Mouse (Mus musculus) neural tube, embryonic 15.5 days (tissue): ENCODE measurements around the gene Ice2. TPM values are rescaled to one million over a fixed set of nuclear protein-coding genes. Genes with fewer than 3 reads are reported as not detected.

ENCODE experiments used
- ATAC-seq: fragments of 200-750 bp; cut with Nextera tagmentation; 2 replicates; pipeline ENCODE4 v1.8.0; 2017; ENCODE audit warnings: mild to moderate bottlenecking, moderate TSS enrichment, moderate library complexity; ENCODE audit not compliant: low FRiP score
- H3K27ac ChIP-seq: fragments of 300-500 bp; sonication (generic); replicated peaks from 2 replicates; pipeline ENCODE4 v1.5.1; 2015; ENCODE audit warnings: mild to moderate bottlenecking, inconsistent platforms
- H3K27me3 ChIP-seq: fragments of 300-500 bp; sonication (generic); replicated peaks from 2 replicates; pipeline ENCODE4 v1.6.1; 2015; ENCODE audit warnings: inconsistent platforms
- H3K36me3 ChIP-seq: fragments of 300-500 bp; sonication (generic); 2 replicates; pipeline ENCODE4 v1.6.1; 2015; ENCODE audit warnings: inconsistent platforms
- H3K4me1 ChIP-seq: fragments of 300-500 bp; sonication (generic); 2 replicates; pipeline ENCODE4 v1.6.1; 2015; ENCODE audit warnings: inconsistent platforms
- H3K4me2 ChIP-seq: fragments of 300-500 bp; sonication (generic); 2 replicates; pipeline ENCODE4 v1.6.1; 2015; ENCODE audit warnings: inconsistent platforms, mild to moderate bottlenecking, moderate library complexity
- H3K4me3 ChIP-seq: fragments of 300-500 bp; sonication (generic); replicated peaks from 2 replicates; pipeline ENCODE4 v1.5.1; 2015; ENCODE audit warnings: mild to moderate bottlenecking, inconsistent platforms
- H3K9ac ChIP-seq: fragments of 300-500 bp; sonication (generic); replicated peaks from 2 replicates; pipeline ENCODE4 v1.6.1; 2015; ENCODE audit warnings: mild to moderate bottlenecking, inconsistent platforms
- H3K9me3 ChIP-seq: fragments of 300-500 bp; sonication (generic); replicated peaks from 2 replicates; pipeline ENCODE4 v1.6.1; 2016; ENCODE audit warnings: inconsistent platforms
- WGBS: fragments of 180-500 bp; shearing (Covaris S2); methylation state at CpG from one replicate; pipeline ENCODE4 v1.1.7; 2015; ENCODE audit warnings: mixed read lengths; 5-methylcytosine and 5-hydroxymethylcytosine counted together
- polyA plus RNA-seq: library from polyadenylated mRNA; unstranded; fragments of >200 nt; fragmentation: Nextera tagmentation; extraction: Ambion mirVana; gene quantifications from 2 replicates; pipeline ENCODE4 v1.2.1, GENCODE M21; 2015

Ice2 gene
- 10.1 and 11.0 TPM in 2 replicates for polyA plus RNA-seq

DNA sequence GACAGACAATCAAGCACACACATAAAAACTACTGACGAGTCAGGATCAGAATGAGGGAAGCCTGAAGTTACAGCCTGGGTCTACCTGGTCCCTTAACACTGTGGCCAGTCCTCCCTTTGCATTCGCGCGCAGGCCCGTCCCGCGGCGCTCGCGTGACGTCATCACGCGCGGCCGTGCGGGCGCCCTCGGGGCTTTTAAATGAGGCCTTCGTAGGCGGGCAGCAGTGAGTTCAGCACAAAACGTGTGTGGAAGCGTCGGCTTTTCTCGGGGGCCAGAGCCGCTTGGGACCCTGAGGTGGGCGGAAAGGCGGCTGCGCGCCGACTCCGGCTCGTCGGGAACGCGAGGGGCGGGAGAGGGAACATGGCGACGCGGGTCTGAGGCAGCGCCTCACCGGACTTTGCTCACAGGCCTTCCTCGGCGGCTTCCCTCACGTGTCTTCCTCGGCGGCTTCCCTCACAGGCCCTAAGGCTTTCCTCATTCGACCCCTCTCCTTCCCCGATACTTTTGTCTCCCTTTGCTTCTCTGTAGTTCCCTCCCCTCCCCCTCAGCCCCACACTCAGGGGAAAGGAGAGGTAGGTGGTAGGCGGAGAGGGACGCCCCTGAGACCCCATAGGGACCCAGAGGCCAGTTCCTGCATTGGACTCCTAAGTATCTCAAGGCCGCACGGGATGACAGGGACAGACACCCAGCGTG lies at the start of gene Ice2:
Gene Ice2, plus strand, starts transcription at position 147 of the 693 bp plus-strand sequence.
- WGBS: 2% methylated on average over 53 of the region's 53 CpGs
- peaks cover 12% of the 10 kb centered on the region for H3K4me1 ChIP-seq
- H3K4me2 ChIP-seq: peak within 1 kb of the TSS; percentile 93

DNA sequence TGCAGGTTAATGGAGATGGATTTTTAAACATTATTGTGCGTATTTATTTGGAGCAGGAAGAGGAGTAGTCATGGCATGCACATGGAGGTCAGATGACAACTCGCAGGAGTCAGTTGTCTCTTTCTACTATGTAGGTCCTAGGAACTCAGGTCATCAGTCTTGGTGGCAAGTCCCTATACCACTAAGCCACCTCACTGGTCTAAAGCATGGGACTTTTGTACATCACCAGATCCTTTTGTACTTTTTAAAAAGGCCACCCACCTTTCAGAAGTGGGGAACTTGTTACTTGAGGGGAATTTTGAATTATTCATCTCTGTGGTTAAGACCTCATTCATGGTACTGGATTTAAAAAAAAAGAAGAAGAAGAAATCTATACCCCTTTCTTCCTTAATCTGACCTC lies 48.2 kb upstream of the Ice2 start:
- WGBS: 89% methylated on average over 2 of the region's 2 CpGs
- H3K27ac ChIP-seq: no peak overlapping the region
- ATAC-seq: no peak

More for the DNA sequence above, at the start of gene Ice2:
- peak; percentile 92 for ATAC-seq
- peak within 1 kb of the TSS; percentile 95 for H3K27ac ChIP-seq
- H3K9ac ChIP-seq: peak within 1 kb of the TSS; percentile 91
- H3K4me3 ChIP-seq: peak within 1 kb of the TSS; percentile 77
- H3K36me3 ChIP-seq: no peaks in the 10 kb centered on the region
- no peaks in the 10 kb centered on the region for H3K27me3 ChIP-seq
- H3K9me3 ChIP-seq: no peaks in the 10 kb centered on the region

GRCm38 (mm10) chr9:69354228-69354627 lies 43.5 kb upstream of the Ice2 start:
- Histone ChIP-seq H3K9me3 (no peaks in the 10 kb centered on the region), H3K9ac (no peak overlapping the region), H3K27ac (no peak overlapping the region), H3K27me3 (no peaks in the 10 kb centered on the region), H3K36me3 (no peaks in the 10 kb centered on the region), H3K4me3 (no peak overlapping the region), H3K4me2 (no peak overlapping the region), H3K4me1 (peaks cover 21% of the 10 kb centered on the region)
- ATAC-seq: no peak
- 35% methylated on average over 6 of the region's 6 CpGs for WGBS

More for the DNA sequence above, 48.2 kb upstream of the Ice2 start:
- H3K4me2 ChIP-seq: no peak overlapping the region
- H3K27me3 ChIP-seq: no peaks in the 10 kb centered on the region
- no peak overlapping the region for H3K9ac ChIP-seq
- no peak overlapping the region for H3K4me3 ChIP-seq
- H3K4me1 ChIP-seq: peaks cover 21% of the 10 kb centered on the region
- H3K36me3 ChIP-seq: no peaks in the 10 kb centered on the region
- no peaks in the 10 kb centered on the region for H3K9me3 ChIP-seq

- H3K4me1 ChIP-seq: peaks cover 24% of the 10 kb centered on the region
- no peaks in the 10 kb centered on the region for H3K27me3 ChIP-seq
- H3K4me2 ChIP-seq: no peak overlapping the region
- H3K36me3 ChIP-seq: no peaks in the 10 kb centered on the region
- H3K9ac ChIP-seq: no peak overlapping the region
- WGBS: 28% methylated on average over 3 of the region's 3 CpGs
- H3K9me3 ChIP-seq: no peaks in the 10 kb centered on the region
- no peak for ATAC-seq
- no peak overlapping the region for H3K4me3 ChIP-seq
- no peak overlapping the region for H3K27ac ChIP-seq
Observed at GRCm38 (mm10) chr9:69357834-69358233, 39.9 kb upstream of the Ice2 start.

DNA sequence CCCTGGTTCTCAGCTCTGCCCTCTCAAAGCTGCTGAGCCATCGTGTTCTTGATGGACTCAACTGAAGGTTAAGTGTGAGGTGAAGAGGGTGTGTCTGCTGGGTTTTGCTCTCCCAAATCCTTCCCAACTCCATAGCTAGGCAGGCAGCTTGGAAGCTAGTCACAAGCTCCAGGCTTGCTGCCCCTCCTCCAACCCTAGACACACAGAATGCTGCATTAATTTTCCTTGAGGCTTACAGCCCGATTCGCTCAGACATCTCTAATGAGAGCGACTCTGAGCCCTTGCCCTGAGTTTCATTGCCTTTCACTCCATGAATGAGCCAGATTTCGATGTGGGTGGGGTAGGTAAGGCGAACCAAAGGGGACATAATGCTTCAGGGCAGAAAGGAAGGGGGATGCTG lies 38.9 kb upstream of the Ice2 start:
- Histone ChIP-seq H3K27me3 (no peaks in the 10 kb centered on the region), H3K9ac (no peak overlapping the region), H3K27ac (no peak overlapping the region), H3K4me1 (peaks cover 20% of the 10 kb centered on the region; the same call in 1 of the 2 replicates), H3K4me3 (no peak overlapping the region), H3K36me3 (no peaks in the 10 kb centered on the region), H3K9me3 (no peaks in the 10 kb centered on the region), H3K4me2 (no peak overlapping the region)
- 55% methylated on average over 6 of the region's 6 CpGs for WGBS
- no peak for ATAC-seq

DNA sequence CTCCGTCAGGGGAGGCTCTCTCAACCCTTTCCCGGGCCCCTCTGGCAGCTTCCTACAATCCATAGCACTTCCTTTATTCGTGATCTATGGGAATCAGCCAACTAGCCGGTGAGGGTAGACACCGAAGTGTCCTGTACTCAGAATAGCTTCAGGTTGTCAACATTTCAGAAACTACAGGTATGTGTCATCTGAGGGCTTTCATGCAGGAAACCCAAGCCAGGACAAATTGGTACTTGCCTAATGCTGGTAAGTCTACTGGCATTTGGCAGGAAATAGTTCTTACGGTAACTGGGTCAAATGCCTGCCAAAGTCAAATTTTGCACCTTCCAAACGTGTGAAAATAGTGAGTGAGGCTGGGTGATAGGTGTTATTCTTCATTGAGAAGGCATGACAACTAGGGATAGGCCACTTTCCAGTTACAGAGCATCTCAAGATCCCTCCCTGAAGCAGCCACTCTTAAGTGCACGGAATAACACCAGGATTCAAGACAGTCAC lies 35.7 kb upstream of the Ice2 start:
- Histone ChIP-seq H3K4me1 (peaks cover 13% of the 10 kb centered on the region; the same call in 1 of the 2 replicates), H3K9ac (no peak overlapping the region), H3K4me2 (no peak overlapping the region), H3K4me3 (no peak overlapping the region), H3K36me3 (no peaks in the 10 kb centered on the region), H3K27me3 (no peaks in the 10 kb centered on the region), H3K27ac (no peak overlapping the region), H3K9me3 (no peaks in the 10 kb centered on the region)
- ATAC-seq: no peak
- WGBS: 89% methylated on average over 8 of the region's 8 CpGs

GRCm38 (mm10) chr9:69362766-69363165 lies 34.9 kb upstream of the Ice2 start:
- no peak overlapping the region for H3K4me2 ChIP-seq
- H3K9me3 ChIP-seq: no peaks in the 10 kb centered on the region
- no peaks in the 10 kb centered on the region for H3K27me3 ChIP-seq
- H3K9ac ChIP-seq: no peak overlapping the region
- ATAC-seq: no peak
- H3K27ac ChIP-seq: no peak overlapping the region
- H3K36me3 ChIP-seq: no peaks in the 10 kb centered on the region
- WGBS: 46% methylated on average over 4 of the region's 4 CpGs
- H3K4me3 ChIP-seq: no peak overlapping the region
- H3K4me1 ChIP-seq: peaks cover 13% of the 10 kb centered on the region; the same call in 1 of the 2 replicates

DNA sequence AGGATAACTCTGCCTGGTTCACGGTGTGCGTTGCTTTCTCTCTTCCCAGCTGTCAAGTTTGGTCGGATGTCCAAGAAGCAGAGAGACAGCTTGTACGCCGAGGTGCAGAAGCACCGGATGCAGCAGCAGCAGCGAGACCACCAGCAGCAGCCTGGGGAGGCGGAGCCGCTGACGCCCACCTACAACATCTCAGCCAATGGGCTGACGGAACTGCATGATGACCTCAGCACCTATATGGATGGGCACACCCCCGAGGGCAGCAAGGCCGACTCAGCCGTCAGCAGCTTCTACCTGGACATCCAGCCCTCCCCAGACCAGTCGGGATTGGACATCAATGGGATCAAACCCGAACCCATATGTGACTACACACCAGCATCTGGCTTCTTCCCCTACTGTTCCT lies 33.6 kb upstream of the Ice2 start:
- Histone ChIP-seq H3K9ac (no peak overlapping the region), H3K4me1 (peaks cover 4% of the 10 kb centered on the region; the same call in 1 of the 2 replicates), H3K4me3 (no peak overlapping the region), H3K9me3 (no peaks in the 10 kb centered on the region), H3K27me3 (no peaks in the 10 kb centered on the region), H3K4me2 (no peak overlapping the region), H3K36me3 (no peaks in the 10 kb centered on the region), H3K27ac (no peak overlapping the region)
- 69% methylated on average over 16 of the region's 16 CpGs for WGBS
- no peak for ATAC-seq

GRCm38 (mm10) chr9:69367055-69367454 lies 30.7 kb upstream of the Ice2 start:
- no peak for ATAC-seq
- Histone ChIP-seq H3K4me1 (no peaks in the 10 kb centered on the region), H3K4me3 (no peak overlapping the region), H3K9ac (no peak overlapping the region), H3K36me3 (no peaks in the 10 kb centered on the region), H3K4me2 (no peak overlapping the region), H3K27ac (no peak overlapping the region), H3K9me3 (no peaks in the 10 kb centered on the region), H3K27me3 (no peaks in the 10 kb centered on the region)
- WGBS: 76% methylated on average over 4 of the region's 4 CpGs

GRCm38 (mm10) chr9:69368071-69368470 lies 29.6 kb upstream of the Ice2 start:
- ATAC-seq: no peak

DNA sequence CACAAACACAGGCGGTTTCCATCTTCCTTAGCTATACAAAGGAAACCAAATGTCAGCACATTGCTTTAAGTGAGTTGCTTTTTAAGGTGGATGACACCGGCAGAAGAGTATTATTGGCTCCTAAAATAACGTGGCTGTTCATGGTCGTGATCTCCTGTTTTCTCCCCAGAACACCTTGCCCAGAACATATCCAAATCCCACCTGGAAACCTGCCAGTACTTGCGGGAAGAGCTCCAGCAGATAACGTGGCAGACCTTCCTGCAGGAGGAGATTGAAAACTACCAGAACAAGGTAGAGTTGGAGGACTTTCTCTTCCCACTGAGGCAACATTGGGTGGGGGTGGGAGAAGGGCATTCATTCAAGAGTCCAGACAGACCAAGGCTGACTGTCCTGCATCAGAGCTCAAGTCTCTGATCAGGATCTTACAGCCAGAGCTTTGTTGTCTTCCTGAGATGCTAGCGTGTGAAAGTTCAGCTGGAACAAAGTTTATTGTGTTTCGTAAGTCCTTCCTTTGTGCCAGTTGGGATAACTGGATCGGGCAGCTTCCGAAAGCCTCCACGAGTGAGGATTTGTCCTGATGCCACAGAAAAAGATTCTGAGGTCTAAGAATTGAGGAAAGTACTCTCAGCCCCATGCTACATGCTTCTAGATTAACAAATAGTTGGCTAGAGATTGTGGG lies 26.5 kb upstream of the Ice2 start:
- Histone ChIP-seq H3K9ac (no peak overlapping the region), H3K4me3 (no peak overlapping the region), H3K27ac (no peak overlapping the region), H3K4me1 (no peaks in the 10 kb centered on the region), H3K4me2 (no peak overlapping the region), H3K27me3 (no peaks in the 10 kb centered on the region), H3K9me3 (no peaks in the 10 kb centered on the region), H3K36me3 (0 out of 2 replicates have a peak, but pooled peaks cover 3% of the 10 kb centered on the region)
- ATAC-seq: no peak
- WGBS: 82% methylated on average over 11 of the region's 11 CpGs

More at GRCm38 (mm10) chr9:69368071-69368470, 29.6 kb upstream of the Ice2 start:
- Histone ChIP-seq H3K4me3 (no peak overlapping the region), H3K9me3 (no peaks in the 10 kb centered on the region), H3K36me3 (no peaks in the 10 kb centered on the region), H3K4me2 (no peak overlapping the region), H3K27me3 (no peaks in the 10 kb centered on the region), H3K27ac (no peak overlapping the region), H3K9ac (no peak overlapping the region), H3K4me1 (no peaks in the 10 kb centered on the region)
- WGBS: 71% methylated on average over 8 of the region's 8 CpGs

- no peaks in the 10 kb centered on the region for H3K4me1 ChIP-seq
- no peaks in the 10 kb centered on the region for H3K27me3 ChIP-seq
- no peak overlapping the region for H3K4me2 ChIP-seq
- H3K27ac ChIP-seq: no peak overlapping the region
- no peak overlapping the region for H3K9ac ChIP-seq
- H3K36me3 ChIP-seq: peaks cover 3% of the 10 kb centered on the region; the same call in 1 of the 2 replicates
- 35% methylated on average over 4 of the region's 4 CpGs for WGBS
- no peaks in the 10 kb centered on the region for H3K9me3 ChIP-seq
- H3K4me3 ChIP-seq: no peak overlapping the region
- no peak for ATAC-seq
Observed at GRCm38 (mm10) chr9:69372871-69373270, 24.8 kb upstream of the Ice2 start.
